Mouse (Mus musculus) ES-E14 (cell line): ENCODE results near the gene Cx3cr1.

ENCODE experiments used
- HCFC1 ChIP-seq: IDR thresholded peaks from 2 replicates; pipeline ENCODE4 v1.6.1; 2012; ENCODE audit warnings: low read length, inconsistent platforms, borderline replicate concordance; ENCODE audit not compliant: insufficient read depth
- MAFK ChIP-seq: IDR thresholded peaks from 2 replicates; pipeline ENCODE4 v1.6.1; 2014; ENCODE audit warnings: mild to moderate bottlenecking, low read depth, low read length, inconsistent platforms; ENCODE audit not compliant: insufficient read depth

- TF ChIP-seq HCFC1 (no peak), MAFK (no peak)
Observed at GRCm38 (mm10) chr9:120013251-120013820, 56.3 kb downstream of the Cx3cr1 start.
